Mouse (Mus musculus) C2C12 (cell line): ENCODE measurements around the gene Prrg1.
"Not testable (repeated sequence)": the region's sequence is repeated elsewhere in the genome, so short reads cannot be mapped to it uniquely, and the experiment has no call there.

Experiments
- CEBPB ChIP-seq: IDR thresholded peaks from one replicate; pipeline ENCODE4 v1.6.1; 2011; ENCODE audit warnings: low read depth, mild to moderate bottlenecking, control low read depth, moderate library complexity
- CTCF ChIP-seq: IDR thresholded peaks from one replicate; pipeline ENCODE4 v1.5.1; 2011; ENCODE audit not compliant: control insufficient read depth, insufficient read depth, insufficient read length
- MAX ChIP-seq: IDR thresholded peaks from one replicate; pipeline ENCODE4 v1.6.1; 2011; ENCODE audit warnings: mild to moderate bottlenecking, control low read depth
- MYOD1 ChIP-seq: IDR thresholded peaks from one replicate; pipeline ENCODE4 v1.6.1; 2011; ENCODE audit warnings: low read depth; ENCODE audit not compliant: control insufficient read depth, insufficient read length
- MYOG ChIP-seq: IDR thresholded peaks from one replicate; pipeline ENCODE4 v1.6.1; 2011; ENCODE audit not compliant: control insufficient read depth, insufficient read length; ENCODE audit errors: extremely low read depth
- USF1 ChIP-seq: IDR thresholded peaks from one replicate; pipeline ENCODE4 v1.6.1; 2011; ENCODE audit warnings: low read depth, mild to moderate bottlenecking, control low read depth, moderate library complexity

GRCm38 (mm10) chrX:78403346-78403745 lies 180.3 kb downstream of the Prrg1 start:
- not testable (repeated sequence) for TF ChIP-seq MAX, CEBPB, CTCF, MYOG, USF1, MYOD1
